Mouse (Mus musculus) hindbrain, embryonic 16.5 days (tissue): ENCODE results near the gene Vsnl1. TPM values are rescaled to one million over a fixed set of nuclear protein-coding genes. Genes with fewer than 3 reads are reported as not detected.

ENCODE experiments used
- ATAC-seq: fragments of 200-750 bp; cut with Nextera tagmentation; 2 replicates; pipeline ENCODE4 v1.8.0; 2017; ENCODE audit warnings: moderate TSS enrichment, moderate library complexity
- H3K27ac ChIP-seq: fragments of 300-500 bp; sonication (generic); 2 replicates; pipeline ENCODE4 v1.5.1; 2014; ENCODE audit warnings: low read depth, mild to moderate bottlenecking, control low read depth, low read length, moderate library complexity
- H3K27me3 ChIP-seq: fragments of 300-500 bp; sonication (generic); replicated peaks from 2 replicates; pipeline ENCODE4 v1.6.1; 2014; ENCODE audit warnings: low read length; ENCODE audit not compliant: control insufficient read depth, insufficient read depth
- H3K36me3 ChIP-seq: fragments of 300-500 bp; sonication (generic); 2 replicates; pipeline ENCODE4 v1.6.1; 2014; ENCODE audit warnings: mild to moderate bottlenecking, low read length, moderate library complexity, mixed read lengths; ENCODE audit not compliant: control insufficient read depth, insufficient read depth
- H3K4me1 ChIP-seq: fragments of 300-500 bp; sonication (generic); 2 replicates; pipeline ENCODE4 v1.6.1; 2014; ENCODE audit warnings: low read depth, low read length; ENCODE audit not compliant: control insufficient read depth, insufficient read depth
- H3K4me2 ChIP-seq: fragments of 300-500 bp; sonication (generic); 2 replicates; pipeline ENCODE4 v1.6.1; 2014; ENCODE audit warnings: mild to moderate bottlenecking, low read length, control low read depth, moderate library complexity
- H3K4me3 ChIP-seq: fragments of 300-500 bp; sonication (generic); 2 replicates; pipeline ENCODE4 v1.5.1; 2014; ENCODE audit warnings: mild to moderate bottlenecking, low read length, control low read depth, moderate library complexity
- H3K9ac ChIP-seq: fragments of 300-500 bp; sonication (generic); 2 replicates; pipeline ENCODE4 v1.6.1; 2014; ENCODE audit warnings: low read depth, mild to moderate bottlenecking, control low read depth, low read length, moderate library complexity
- H3K9me3 ChIP-seq: fragments of 300-500 bp; sonication (generic); 2 replicates; pipeline ENCODE4 v1.6.1; 2014; ENCODE audit warnings: mild to moderate bottlenecking, low read length, moderate library complexity; ENCODE audit not compliant: control insufficient read depth
- WGBS: fragments of 180-500 bp; shearing (Covaris S2); extraction: QIAGEN DNeasy Blood & Tissue Kit; methylation state at CpG from one replicate; pipeline ENCODE4 v1.1.7; 2014; 5-methylcytosine and 5-hydroxymethylcytosine counted together
- polyA plus RNA-seq: library from polyadenylated mRNA; unstranded; fragments of >200 nt; fragmentation: Nextera tagmentation; extraction: Ambion mirVana; gene quantifications from 2 replicates; pipeline ENCODE4 v1.2.1, GENCODE M21; 2015

Vsnl1 gene
- polyA plus RNA-seq, 1 experiment from 2014 or later = 168 TPM

DNA sequence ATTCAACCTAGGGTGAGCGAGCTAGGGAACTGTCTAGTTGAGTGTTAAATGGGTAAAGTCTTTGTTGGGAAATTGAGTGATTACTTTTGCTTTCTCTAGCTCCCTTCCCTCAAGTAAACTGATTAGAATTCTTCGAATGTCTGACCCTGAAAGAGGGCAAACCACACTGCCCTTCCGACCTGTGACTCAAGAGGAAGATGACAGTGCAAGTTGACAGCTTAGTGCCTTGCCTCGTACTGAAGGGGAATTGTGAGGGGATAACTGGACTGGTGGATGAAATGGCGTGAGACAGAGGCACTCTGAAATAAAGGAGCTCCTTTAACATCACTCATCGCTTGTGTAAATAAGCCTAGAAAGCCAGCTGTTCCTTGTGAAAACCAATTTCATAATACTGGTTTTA, 118.7 kb downstream of the Vsnl1 start:
- 66% methylated on average over 6 of the region's 6 CpGs for WGBS
- Histone ChIP-seq H3K27ac (no peak overlapping the region), H3K4me3 (no peak overlapping the region), H3K9me3 (no peaks in the 10 kb centered on the region), H3K4me1 (no peaks in the 10 kb centered on the region), H3K4me2 (no peak overlapping the region), H3K9ac (no peak overlapping the region), H3K36me3 (peaks cover 17% of the 10 kb centered on the region; the same call in 1 of the 2 replicates), H3K27me3 (no peaks in the 10 kb centered on the region)
- ATAC-seq = no peak

GRCm38 (mm10) chr12:11313840-11314239, 122.6 kb downstream of the Vsnl1 start:
- no peak for ATAC-seq
- Histone ChIP-seq H3K36me3 (peaks cover 20% of the 10 kb centered on the region), H3K4me1 (no peaks in the 10 kb centered on the region), H3K9me3 (no peaks in the 10 kb centered on the region), H3K9ac (no peak overlapping the region), H3K27ac (no peak overlapping the region), H3K4me2 (no peak overlapping the region), H3K4me3 (no peak overlapping the region), H3K27me3 (no peaks in the 10 kb centered on the region)
- 71% methylated on average over 1 of the region's 1 CpGs for WGBS

GRCm38 (mm10) chr12:11311106-11311505, 125.3 kb downstream of the Vsnl1 start:
- H3K9ac ChIP-seq = no peak overlapping the region
- no peak overlapping the region for H3K27ac ChIP-seq
- H3K27me3 ChIP-seq = no peaks in the 10 kb centered on the region
- WGBS = 100% methylated on average over 2 of the region's 2 CpGs
- no peaks in the 10 kb centered on the region for H3K9me3 ChIP-seq
- peaks cover 30% of the 10 kb centered on the region for H3K36me3 ChIP-seq
- H3K4me1 ChIP-seq = no peaks in the 10 kb centered on the region
- ATAC-seq = no peak
- H3K4me2 ChIP-seq = no peak overlapping the region
- H3K4me3 ChIP-seq = no peak overlapping the region

- Histone ChIP-seq H3K4me2 (no peak overlapping the region), H3K4me1 (no peaks in the 10 kb centered on the region), H3K36me3 (peaks cover 33% of the 10 kb centered on the region), H3K27ac (no peak overlapping the region), H3K4me3 (no peak overlapping the region), H3K9ac (no peak overlapping the region), H3K27me3 (no peaks in the 10 kb centered on the region), H3K9me3 (no peaks in the 10 kb centered on the region)
- 93% methylated on average over 8 of the region's 8 CpGs for WGBS
- no peak for ATAC-seq
Observed at GRCm38 (mm10) chr12:11306753-11307645, 129.4 kb downstream of the Vsnl1 start.

DNA sequence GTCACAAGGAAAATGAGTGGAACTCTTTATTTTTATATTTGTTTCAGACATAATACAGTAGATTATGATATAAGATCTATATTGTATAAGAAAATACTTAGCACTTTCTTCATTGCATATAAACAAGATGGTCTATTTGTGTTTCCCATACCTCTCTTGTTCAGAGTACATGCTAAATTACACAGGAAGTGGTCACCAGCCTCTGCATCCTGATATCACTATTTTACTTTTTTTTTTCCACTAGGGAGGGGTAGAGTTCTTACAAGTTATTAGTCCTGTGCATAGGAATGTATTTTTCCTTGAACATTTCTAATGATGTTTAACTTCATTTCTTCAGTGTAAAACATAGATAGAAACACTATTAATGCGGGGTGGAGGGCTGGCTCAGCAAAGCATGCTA, 135.6 kb downstream of the Vsnl1 start:
- WGBS = 97% methylated on average over 1 of the region's 1 CpGs
- Histone ChIP-seq H3K4me2 (no peak overlapping the region), H3K4me1 (no peaks in the 10 kb centered on the region), H3K9ac (no peak overlapping the region), H3K9me3 (no peaks in the 10 kb centered on the region), H3K27ac (no peak overlapping the region), H3K27me3 (no peaks in the 10 kb centered on the region), H3K36me3 (peaks cover 23% of the 10 kb centered on the region), H3K4me3 (no peak overlapping the region)
- ATAC-seq = no peak

DNA sequence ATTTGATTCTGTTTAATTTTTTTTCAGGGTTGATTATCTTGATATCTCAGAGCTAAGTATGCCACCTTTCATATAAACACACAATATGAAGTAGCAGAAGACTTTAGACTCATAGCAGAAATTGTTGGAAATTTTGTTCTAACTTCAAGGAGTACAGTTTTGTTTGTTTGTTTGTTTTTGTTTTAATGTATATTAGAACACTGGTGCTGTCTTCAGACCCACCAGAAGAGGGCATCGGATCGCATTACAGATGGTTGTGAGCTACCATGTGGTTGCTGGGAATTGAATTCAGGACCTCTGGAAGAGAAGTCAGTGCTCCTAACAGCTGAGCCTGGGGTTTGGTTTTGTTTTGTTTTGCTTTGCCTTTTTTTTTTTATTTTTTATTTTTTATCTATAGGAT, 150.0 kb downstream of the Vsnl1 start:
- H3K27ac ChIP-seq = no peak overlapping the region
- no peak overlapping the region for H3K4me2 ChIP-seq
- 95% methylated on average over 2 of the region's 2 CpGs for WGBS
- no peak overlapping the region for H3K9ac ChIP-seq
- no peak overlapping the region for H3K4me3 ChIP-seq
- no peak for ATAC-seq
- H3K36me3 ChIP-seq = peaks cover 32% of the 10 kb centered on the region
- no peaks in the 10 kb centered on the region for H3K9me3 ChIP-seq
- no peaks in the 10 kb centered on the region for H3K4me1 ChIP-seq
- no peaks in the 10 kb centered on the region for H3K27me3 ChIP-seq

- H3K27ac ChIP-seq = no peak overlapping the region
- no peak for ATAC-seq
- H3K27me3 ChIP-seq = no peaks in the 10 kb centered on the region
- H3K4me3 ChIP-seq = no peak overlapping the region
- H3K9ac ChIP-seq = no peak overlapping the region
- no peaks in the 10 kb centered on the region for H3K4me1 ChIP-seq
- H3K9me3 ChIP-seq = no peaks in the 10 kb centered on the region
- 93% methylated on average over 2 of the region's 2 CpGs for WGBS
- no peak overlapping the region for H3K4me2 ChIP-seq
- peaks cover 18% of the 10 kb centered on the region for H3K36me3 ChIP-seq
Observed at GRCm38 (mm10) chr12:11281584-11281983, 154.8 kb downstream of the Vsnl1 start.

DNA sequence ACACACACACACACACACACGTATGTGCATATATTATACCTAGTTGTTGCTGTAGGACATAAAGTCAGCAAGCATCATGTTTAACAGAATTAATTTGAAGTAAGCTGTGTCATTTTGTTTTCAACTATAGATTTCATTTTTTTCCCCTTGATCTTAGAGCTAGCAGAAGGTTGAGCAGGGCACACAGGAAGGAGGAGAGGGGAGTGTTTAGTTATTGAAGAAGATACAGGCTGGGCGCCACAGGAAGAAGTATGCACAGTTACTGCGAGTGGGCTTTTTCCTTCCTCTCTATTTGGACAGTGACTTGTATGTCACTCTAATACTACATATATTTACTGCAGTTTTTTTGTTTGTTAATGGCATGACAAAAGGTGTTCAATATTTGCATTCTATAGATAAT, 156.5 kb downstream of the Vsnl1 start:
- Histone ChIP-seq H3K27ac (no peak overlapping the region), H3K9me3 (no peaks in the 10 kb centered on the region), H3K4me3 (no peak overlapping the region), H3K4me1 (no peaks in the 10 kb centered on the region), H3K27me3 (no peaks in the 10 kb centered on the region), H3K9ac (no peak overlapping the region), H3K36me3 (peaks cover 10% of the 10 kb centered on the region), H3K4me2 (no peak overlapping the region)
- WGBS = 86% methylated on average over 3 of the region's 3 CpGs
- ATAC-seq = no peak

DNA sequence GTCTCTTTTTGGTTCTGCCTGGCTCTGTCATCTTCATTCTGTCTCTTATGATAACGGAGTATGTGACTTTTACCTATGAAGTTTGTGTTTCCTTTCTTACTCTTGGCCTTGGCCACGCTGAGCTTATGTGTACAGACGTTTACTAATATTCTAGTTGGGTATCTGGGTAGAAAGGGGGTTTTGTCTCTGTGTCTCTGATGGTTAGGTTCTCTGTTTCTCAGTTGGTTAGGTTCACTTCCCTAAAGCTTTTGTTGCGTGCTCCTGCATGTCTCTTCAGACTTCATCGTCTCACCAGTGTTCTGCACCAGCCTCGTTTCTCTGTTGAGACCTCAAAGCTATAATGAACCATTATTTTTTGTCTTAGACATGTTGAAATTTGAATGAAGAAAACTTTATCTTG, 159.2 kb downstream of the Vsnl1 start:
- 93% methylated on average over 6 of the region's 6 CpGs for WGBS
- peaks cover 9% of the 10 kb centered on the region; the same call in 1 of the 2 replicates for H3K36me3 ChIP-seq

More for the DNA sequence above, 159.2 kb downstream of the Vsnl1 start:
- Histone ChIP-seq H3K9ac (no peak overlapping the region), H3K4me1 (no peaks in the 10 kb centered on the region), H3K9me3 (no peaks in the 10 kb centered on the region), H3K27ac (no peak overlapping the region), H3K4me2 (no peak overlapping the region), H3K4me3 (no peak overlapping the region), H3K27me3 (no peaks in the 10 kb centered on the region)
- no peak for ATAC-seq
